Mouse (Mus musculus): ENCODE measurements around the gene Ulk4. TPM values are rescaled to one million over a fixed set of nuclear protein-coding genes. Genes with fewer than 3 reads are reported as not detected.

The Ulk4 gene
- polyA plus RNA-seq, 1 experiment from 2014 or later, result 166 TPM

- H3K4me3 ChIP-seq (ENCODE audit: low read length), result no peak overlapping the region
- H3K27ac ChIP-seq (ENCODE audit: low read depth, low read length), result no peak overlapping the region
- ATAC-seq (ENCODE audit: low FRiP score, low TSS enrichment), result peak; percentile 25; the same call in 1 of the 2 replicates
- H3K27me3 ChIP-seq (ENCODE audit: control insufficient read depth, insufficient read depth, low read length), result no peaks in the 10 kb centered on the region
- peaks cover 97% of the 10 kb centered on the region for H3K36me3 ChIP-seq (ENCODE audit: control insufficient read depth, insufficient read depth, low read length)
- no peak overlapping the region for H3K9ac ChIP-seq (ENCODE audit: low read depth, low read length)
- H3K4me1 ChIP-seq (ENCODE audit: control insufficient read depth, insufficient read depth, low read length), result peaks cover 15% of the 10 kb centered on the region
- whole genome bisulfite sequencing, result 79% methylated on average over 4 of the region's 4 CpGs
- H3K9me3 ChIP-seq (ENCODE audit: control insufficient read depth, low read length), result no peaks in the 10 kb centered on the region
- H3K4me2 ChIP-seq (replicated peaks; ENCODE audit: low read depth, low read length), result no peak overlapping the region
Measured at GRCm38 (mm10) chr9:120963104-120963503, 313.9 kb downstream of the Ulk4 start.

- 83% methylated on average over 3 of the region's 3 CpGs for WGBS
- no peak overlapping the region for H3K4me3 ChIP-seq (ENCODE audit: low read length)
- no peak overlapping the region for H3K4me2 ChIP-seq (replicated peaks; ENCODE audit: low read depth, low read length)
- H3K4me1 ChIP-seq (ENCODE audit: control insufficient read depth, insufficient read depth, low read length), result peaks cover 15% of the 10 kb centered on the region
- H3K9ac ChIP-seq (ENCODE audit: low read depth, low read length), result no peak overlapping the region
- H3K27ac ChIP-seq (ENCODE audit: low read depth, low read length), result no peak overlapping the region
- no peaks in the 10 kb centered on the region for H3K27me3 ChIP-seq (ENCODE audit: control insufficient read depth, insufficient read depth, low read length)
- ATAC-seq (ENCODE audit: low FRiP score, low TSS enrichment), result no peak
- no peaks in the 10 kb centered on the region for H3K9me3 ChIP-seq (ENCODE audit: control insufficient read depth, low read length)
- H3K36me3 ChIP-seq (ENCODE audit: control insufficient read depth, insufficient read depth, low read length), result peaks cover 99% of the 10 kb centered on the region
Measured at GRCm38 (mm10) chr9:120961969-120962700, 314.9 kb downstream of the Ulk4 start.

GRCm38 (mm10) chr9:120961466-120961865 is 315.5 kb downstream of the Ulk4 start:
- Histone ChIP-seq H3K27me3 (ENCODE audit: control insufficient read depth, insufficient read depth, low read length) (no peaks in the 10 kb centered on the region), H3K36me3 (ENCODE audit: control insufficient read depth, insufficient read depth, low read length) (peaks cover 99% of the 10 kb centered on the region), H3K9me3 (ENCODE audit: control insufficient read depth, low read length) (no peaks in the 10 kb centered on the region), H3K4me1 (ENCODE audit: control insufficient read depth, insufficient read depth, low read length) (peaks cover 15% of the 10 kb centered on the region), H3K9ac (ENCODE audit: low read depth, low read length) (no peak overlapping the region), H3K4me3 (ENCODE audit: low read length) (no peak overlapping the region), H3K4me2 (replicated peaks; ENCODE audit: low read depth, low read length) (no peak overlapping the region), H3K27ac (ENCODE audit: low read depth, low read length) (no peak overlapping the region)
- ATAC-seq (ENCODE audit: low FRiP score, low TSS enrichment), result no peak
- WGBS, result 77% methylated on average over 3 of the region's 3 CpGs

GRCm38 (mm10) chr9:120960611-120961010 is 316.4 kb downstream of the Ulk4 start:
- Histone ChIP-seq H3K4me3 (ENCODE audit: low read length) (no peak overlapping the region), H3K9me3 (ENCODE audit: control insufficient read depth, low read length) (no peaks in the 10 kb centered on the region), H3K4me2 (replicated peaks; ENCODE audit: low read depth, low read length) (no peak overlapping the region), H3K27ac (ENCODE audit: low read depth, low read length) (no peak overlapping the region), H3K4me1 (ENCODE audit: control insufficient read depth, insufficient read depth, low read length) (peaks cover 15% of the 10 kb centered on the region), H3K9ac (ENCODE audit: low read depth, low read length) (no peak overlapping the region), H3K27me3 (ENCODE audit: control insufficient read depth, insufficient read depth, low read length) (no peaks in the 10 kb centered on the region), H3K36me3 (ENCODE audit: control insufficient read depth, insufficient read depth, low read length) (peaks cover 99% of the 10 kb centered on the region)
- 68% methylated on average over 4 of the region's 4 CpGs for WGBS
- ATAC-seq (ENCODE audit: low FRiP score, low TSS enrichment), result no peak

- H3K4me3 ChIP-seq (ENCODE audit: low read length), result no peak overlapping the region
Measured at GRCm38 (mm10) chr9:120959225-120959624, 317.8 kb downstream of the Ulk4 start.

GRCm38 (mm10) chr9:120958560-120958959 is 318.4 kb downstream of the Ulk4 start:
- WGBS, result 89% methylated on average over 6 of the region's 6 CpGs
- no peak for ATAC-seq (ENCODE audit: low FRiP score, low TSS enrichment)
- H3K27me3 ChIP-seq (ENCODE audit: control insufficient read depth, insufficient read depth, low read length), result no peaks in the 10 kb centered on the region
- H3K27ac ChIP-seq (ENCODE audit: low read depth, low read length), result no peak overlapping the region
- no peak overlapping the region for H3K4me2 ChIP-seq (replicated peaks; ENCODE audit: low read depth, low read length)
- peaks cover 99% of the 10 kb centered on the region for H3K36me3 ChIP-seq (ENCODE audit: control insufficient read depth, insufficient read depth, low read length)
- no peaks in the 10 kb centered on the region for H3K9me3 ChIP-seq (ENCODE audit: control insufficient read depth, low read length)
- H3K4me1 ChIP-seq (ENCODE audit: control insufficient read depth, insufficient read depth, low read length), result peaks cover 12% of the 10 kb centered on the region
- no peak overlapping the region for H3K4me3 ChIP-seq (ENCODE audit: low read length)
- H3K9ac ChIP-seq (ENCODE audit: low read depth, low read length), result no peak overlapping the region

More at GRCm38 (mm10) chr9:120959225-120959624, 317.8 kb downstream of the Ulk4 start:
- WGBS, result 87% methylated on average over 4 of the region's 4 CpGs
- Histone ChIP-seq H3K27ac (ENCODE audit: low read depth, low read length) (no peak overlapping the region), H3K27me3 (ENCODE audit: control insufficient read depth, insufficient read depth, low read length) (no peaks in the 10 kb centered on the region), H3K4me1 (ENCODE audit: control insufficient read depth, insufficient read depth, low read length) (peaks cover 15% of the 10 kb centered on the region), H3K4me2 (replicated peaks; ENCODE audit: low read depth, low read length) (no peak overlapping the region), H3K9ac (ENCODE audit: low read depth, low read length) (no peak overlapping the region), H3K36me3 (ENCODE audit: control insufficient read depth, insufficient read depth, low read length) (peaks cover 99% of the 10 kb centered on the region), H3K9me3 (ENCODE audit: control insufficient read depth, low read length) (no peaks in the 10 kb centered on the region)
- no peak for ATAC-seq (ENCODE audit: low FRiP score, low TSS enrichment)

- peaks cover 7% of the 10 kb centered on the region for H3K4me1 ChIP-seq (ENCODE audit: control insufficient read depth, insufficient read depth, low read length)
- WGBS, result 88% methylated on average over 5 of the region's 5 CpGs
Measured at GRCm38 (mm10) chr9:120958051-120958450, 318.9 kb downstream of the Ulk4 start.

GRCm38 (mm10) chr9:120951947-120952346 is 325.1 kb downstream of the Ulk4 start:
- Histone ChIP-seq H3K27ac (ENCODE audit: low read depth, low read length) (no peak overlapping the region), H3K27me3 (ENCODE audit: control insufficient read depth, insufficient read depth, low read length) (no peaks in the 10 kb centered on the region), H3K9ac (ENCODE audit: low read depth, low read length) (no peak overlapping the region), H3K4me2 (replicated peaks; ENCODE audit: low read depth, low read length) (no peak overlapping the region), H3K9me3 (ENCODE audit: control insufficient read depth, low read length) (no peaks in the 10 kb centered on the region), H3K4me1 (ENCODE audit: control insufficient read depth, insufficient read depth, low read length) (no peaks in the 10 kb centered on the region), H3K36me3 (ENCODE audit: control insufficient read depth, insufficient read depth, low read length) (peaks cover 73% of the 10 kb centered on the region), H3K4me3 (ENCODE audit: low read length) (no peak overlapping the region)
- ATAC-seq (ENCODE audit: low FRiP score, low TSS enrichment), result no peak
- WGBS, result 83% methylated on average over 3 of the region's 3 CpGs

More at GRCm38 (mm10) chr9:120958051-120958450, 318.9 kb downstream of the Ulk4 start:
- H3K36me3 ChIP-seq (ENCODE audit: control insufficient read depth, insufficient read depth, low read length), result peaks cover 99% of the 10 kb centered on the region
- ATAC-seq (ENCODE audit: low FRiP score, low TSS enrichment), result no peak
- no peaks in the 10 kb centered on the region for H3K9me3 ChIP-seq (ENCODE audit: control insufficient read depth, low read length)
- H3K4me3 ChIP-seq (ENCODE audit: low read length), result no peak overlapping the region
- H3K9ac ChIP-seq (ENCODE audit: low read depth, low read length), result no peak overlapping the region
- H3K4me2 ChIP-seq (replicated peaks; ENCODE audit: low read depth, low read length), result no peak overlapping the region
- no peak overlapping the region for H3K27ac ChIP-seq (ENCODE audit: low read depth, low read length)
- H3K27me3 ChIP-seq (ENCODE audit: control insufficient read depth, insufficient read depth, low read length), result no peaks in the 10 kb centered on the region

GRCm38 (mm10) chr9:120950761-120951160 is 326.2 kb downstream of the Ulk4 start:
- Histone ChIP-seq H3K4me1 (ENCODE audit: control insufficient read depth, insufficient read depth, low read length) (no peaks in the 10 kb centered on the region), H3K4me3 (ENCODE audit: low read length) (no peak overlapping the region), H3K4me2 (replicated peaks; ENCODE audit: low read depth, low read length) (no peak overlapping the region), H3K27ac (ENCODE audit: low read depth, low read length) (no peak overlapping the region), H3K27me3 (ENCODE audit: control insufficient read depth, insufficient read depth, low read length) (no peaks in the 10 kb centered on the region), H3K9me3 (ENCODE audit: control insufficient read depth, low read length) (no peaks in the 10 kb centered on the region), H3K9ac (ENCODE audit: low read depth, low read length) (no peak overlapping the region), H3K36me3 (ENCODE audit: control insufficient read depth, insufficient read depth, low read length) (peaks cover 61% of the 10 kb centered on the region)
- no peak for ATAC-seq (ENCODE audit: low FRiP score, low TSS enrichment)
- WGBS, result 91% methylated on average over 12 of the region's 12 CpGs
